Mouse (Mus musculus) skeletal muscle tissue, adult 2 months (tissue): ENCODE results near the gene Galnt7.
A peak's percentile ranks its signal among the peaks of the same experiment; 100 is the strongest.

Experiments used
- DNase-seq: peaks from one replicate; pipeline ENCODE4 v3.0.0-alpha.2; 2012; ENCODE audit warnings: low read depth, low spot score

Gene Galnt7

GRCm38 (mm10) chr8:57652456-57653055, at the start of gene Galnt7:
Galnt7 (minus strand) TSS chr8:57653032.
- no peak for DNase-seq

GRCm38 (mm10) chr8:57688633-57689032, 35.8 kb upstream of the Galnt7 start:
- DNase-seq = no peak

DNA sequence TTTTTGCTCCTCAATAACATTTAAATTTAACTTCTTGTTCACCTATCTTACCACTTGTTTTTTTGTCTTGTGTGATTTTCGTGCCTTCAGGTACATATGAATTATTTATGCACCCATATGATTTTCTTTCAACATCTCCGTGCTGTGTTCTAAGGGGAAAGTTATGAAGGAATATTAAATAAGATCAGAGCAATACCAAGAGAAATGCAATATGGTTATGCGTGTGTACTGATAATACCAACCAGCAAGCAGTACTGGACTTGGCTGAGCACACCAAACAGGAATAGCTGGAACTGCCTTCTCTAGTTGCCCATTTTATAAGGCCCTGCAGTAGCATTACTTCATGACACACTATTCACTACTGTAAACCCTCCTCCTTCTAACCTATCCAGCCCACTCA, 33.0 kb upstream of the Galnt7 start:
- DNase-seq = no peak

DNA sequence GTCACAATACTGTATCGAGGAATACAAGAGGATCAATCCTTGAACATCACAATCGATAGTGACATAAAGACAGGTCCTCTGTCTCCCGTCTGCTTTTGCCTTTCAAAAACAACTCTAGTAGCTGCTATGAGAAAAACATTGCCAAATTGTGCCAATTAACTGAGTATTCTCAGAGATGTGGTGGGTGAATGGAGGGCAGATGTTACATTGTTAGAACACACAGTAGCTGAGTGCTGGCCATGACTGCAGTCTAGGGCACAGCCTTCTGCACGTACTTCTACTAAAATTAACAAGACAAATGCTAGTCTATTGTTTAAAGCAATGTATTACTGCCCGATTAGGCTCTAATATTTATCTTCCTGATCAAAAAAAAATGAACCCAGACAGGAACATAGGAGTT, 27.2 kb upstream of the Galnt7 start:
- DNase-seq = no peak

- no peak for DNase-seq
Observed at GRCm38 (mm10) chr8:57664121-57664520, 11.3 kb upstream of the Galnt7 start.

DNA sequence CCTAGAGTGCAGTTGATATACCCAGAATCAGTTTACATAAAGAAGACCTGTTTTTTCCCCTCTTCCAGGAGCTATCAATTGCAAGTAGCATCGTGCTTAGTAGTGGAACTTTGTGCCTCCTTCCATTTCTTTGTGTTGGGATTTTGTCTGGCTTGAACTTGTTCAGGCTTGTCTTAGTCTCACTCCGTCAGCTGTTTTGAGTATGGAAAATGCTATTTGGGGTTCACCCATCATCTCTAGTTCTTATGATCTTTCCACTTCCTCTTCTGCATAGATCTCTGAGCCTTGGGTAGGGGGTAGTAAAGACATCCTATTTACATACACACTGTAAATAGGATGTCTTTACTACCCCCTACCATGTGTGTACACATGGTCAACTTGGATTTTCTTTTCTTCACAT, 7.2 kb upstream of the Galnt7 start:
- no peak for DNase-seq

GRCm38 (mm10) chr8:57656446-57656845, 3.6 kb upstream of the Galnt7 start:
- DNase-seq = no peak

DNA sequence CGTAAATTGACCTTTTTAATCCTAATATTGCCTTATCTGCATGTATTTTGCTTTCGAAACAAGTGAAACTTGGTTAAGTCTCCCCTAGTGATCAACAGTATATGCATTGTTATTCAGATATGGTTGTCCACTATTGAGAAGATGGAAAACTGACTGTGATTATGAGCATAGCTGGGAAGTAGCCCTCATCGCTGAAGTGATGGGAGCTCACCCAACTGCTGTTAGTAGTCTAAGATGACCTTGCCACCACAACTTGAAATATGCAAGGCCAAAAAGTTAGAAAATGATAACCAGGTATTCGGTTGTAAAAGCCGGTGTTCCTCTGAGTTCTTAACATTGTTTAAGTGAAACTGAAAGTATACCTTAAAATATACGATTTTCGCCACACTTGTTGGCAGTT, 1.3 kb upstream of the Galnt7 start:
- no peak for DNase-seq

DNA sequence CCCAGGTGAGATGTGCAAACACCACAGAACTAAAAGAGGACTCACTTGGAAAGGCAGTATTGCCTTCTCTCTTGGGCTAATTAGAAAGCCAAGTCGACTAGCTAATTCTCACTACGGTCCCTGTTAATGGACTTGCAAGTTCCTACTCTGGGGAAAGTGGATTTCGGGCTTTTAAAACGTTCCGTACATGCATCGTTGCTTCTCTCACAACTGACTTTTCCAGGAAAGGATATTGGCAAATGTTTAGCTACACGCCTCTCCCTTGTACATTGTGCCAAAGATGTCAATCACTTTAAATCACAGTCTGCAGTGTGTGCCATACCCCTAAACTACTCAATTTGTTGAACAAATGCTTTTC, 915 bp upstream of the Galnt7 start:
- DNase-seq = no peak

GRCm38 (mm10) chr8:57653056-57653767, 380 bp upstream of the Galnt7 start:
- no peak for DNase-seq

GRCm38 (mm10) chr8:57651689-57652455, 960 bp downstream of the Galnt7 start:
- DNase-seq = peak; percentile 45

DNA sequence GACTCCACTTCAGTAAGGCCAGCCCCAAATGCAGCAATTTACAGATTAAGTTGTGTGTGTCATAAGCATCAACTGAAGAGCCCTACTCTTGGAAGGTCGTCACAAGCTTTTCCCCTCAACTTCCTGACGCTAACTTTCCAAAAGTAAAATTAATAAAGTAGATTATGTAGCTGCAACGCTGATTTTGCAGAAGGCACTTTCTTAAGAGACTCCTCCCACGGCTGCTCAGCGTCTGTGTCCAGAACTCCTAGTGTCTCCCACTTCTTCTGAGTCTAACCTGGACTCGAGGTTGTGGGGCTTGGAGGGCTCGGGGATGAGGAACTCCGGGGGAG, 1.5 kb downstream of the Galnt7 start:
- DNase-seq = no peak

GRCm38 (mm10) chr8:57650216-57650615, 2.6 kb downstream of the Galnt7 start:
- DNase-seq = no peak

- no peak for DNase-seq
Observed at GRCm38 (mm10) chr8:57647566-57647965, 5.3 kb downstream of the Galnt7 start.

GRCm38 (mm10) chr8:57644281-57644680, 8.6 kb downstream of the Galnt7 start:
- DNase-seq = no peak

GRCm38 (mm10) chr8:57642722-57643121, 10.1 kb downstream of the Galnt7 start:
- DNase-seq = no peak

- no peak for DNase-seq
Observed at GRCm38 (mm10) chr8:57638925-57639324, 13.9 kb downstream of the Galnt7 start.

DNA sequence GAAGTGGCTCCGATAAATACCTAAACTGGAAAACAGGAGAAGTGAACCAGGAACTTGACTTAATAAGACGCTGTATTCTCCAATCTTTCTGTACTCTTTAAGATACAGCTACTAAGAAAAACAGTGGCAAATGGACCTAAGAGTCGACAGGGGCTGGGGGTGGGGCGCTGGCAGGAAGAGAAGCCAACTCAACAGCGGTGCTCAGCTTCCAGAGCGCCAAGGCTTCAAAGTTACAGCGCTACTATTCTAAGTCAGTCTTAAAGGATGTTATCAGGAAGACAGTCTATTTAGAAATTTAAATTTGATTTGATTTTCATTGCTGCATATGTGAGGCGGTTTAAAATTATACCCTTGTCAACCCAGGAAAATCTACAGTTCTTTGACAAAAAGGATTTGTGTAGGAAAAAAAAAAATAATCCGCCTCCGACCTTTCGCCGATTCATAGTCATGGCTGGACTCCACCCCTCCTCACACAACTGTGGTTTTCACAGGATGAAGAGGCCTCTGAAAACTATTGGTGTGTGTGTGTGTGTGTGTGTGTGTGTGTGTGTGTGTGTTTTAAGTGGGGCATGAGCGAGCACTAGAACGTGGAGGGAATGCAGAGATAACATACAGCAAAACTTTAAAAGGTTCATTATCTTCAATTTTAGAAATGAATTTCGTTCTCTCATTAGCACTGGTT, 15.1 kb downstream of the Galnt7 start:
- no peak for DNase-seq

- DNase-seq = no peak
Observed at GRCm38 (mm10) chr8:57636698-57637097, 16.1 kb downstream of the Galnt7 start.

- no peak for DNase-seq
Observed at GRCm38 (mm10) chr8:57636281-57636680, 16.6 kb downstream of the Galnt7 start.

GRCm38 (mm10) chr8:57631780-57632179, 21.1 kb downstream of the Galnt7 start:
- DNase-seq = no peak

DNA sequence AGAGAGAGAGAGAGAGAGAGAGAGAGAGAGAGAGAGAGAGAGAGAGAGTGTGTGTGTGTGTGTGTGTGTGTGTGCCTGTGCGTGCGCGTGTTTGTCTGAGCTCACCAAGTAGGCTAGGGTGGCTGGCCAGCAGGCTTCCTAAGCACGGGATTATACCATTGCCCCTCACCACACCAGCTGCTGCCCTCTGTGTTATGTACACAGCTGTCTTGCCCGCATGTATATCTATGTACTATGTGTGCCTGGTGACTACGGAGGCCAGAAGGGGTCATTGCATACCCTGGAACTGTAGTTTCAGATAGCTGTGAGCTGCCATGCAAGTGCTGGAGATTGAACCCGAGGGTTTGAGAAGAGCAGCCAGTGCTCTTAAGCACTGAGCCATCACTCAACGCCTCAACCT, 22.7 kb downstream of the Galnt7 start:
- no peak for DNase-seq
